Mouse (Mus musculus) adrenal gland, adult 8-10 months (tissue): ENCODE measurements around the gene Ccdc34. TPM values are rescaled to one million over a fixed set of nuclear protein-coding genes. Genes with fewer than 3 reads are reported as not detected.
A peak's percentile ranks its signal among the peaks of the same experiment; 100 is the strongest.
"Not testable (repeated sequence)": the region's sequence is repeated elsewhere in the genome, so short reads cannot be mapped to it uniquely, and the experiment has no call there.

Experiments
- DNase-seq: peaks from one replicate; pipeline ENCODE4 v3.0.0; 2022
- total RNA-seq, 4 experiments: library from RNA; stranded (reverse); gene quantifications; 2 replicates each; pipeline ENCODE4 v1.2.4; 2022

Ccdc34 gene
- total RNA-seq, 4 experiments from 2014 or later, result 5.1 to 10.5 (median 8.9) TPM

- no peak for DNase-seq
These were observed 65.4 kb downstream of the Ccdc34 start for GRCm38 (mm10) chr2:110082975-110083374.

- DNase-seq, result no peak
These were observed 68.1 kb downstream of the Ccdc34 start for GRCm38 (mm10) chr2:110085701-110086143.

- DNase-seq, result no peak
These were observed 96.5 kb downstream of the Ccdc34 start for GRCm38 (mm10) chr2:110114133-110114532.

GRCm38 (mm10) chr2:110129396-110129795 lies 111.8 kb downstream of the Ccdc34 start:
- no peak for DNase-seq

GRCm38 (mm10) chr2:110131573-110131972 lies 114.0 kb downstream of the Ccdc34 start:
- no peak for DNase-seq

DNA sequence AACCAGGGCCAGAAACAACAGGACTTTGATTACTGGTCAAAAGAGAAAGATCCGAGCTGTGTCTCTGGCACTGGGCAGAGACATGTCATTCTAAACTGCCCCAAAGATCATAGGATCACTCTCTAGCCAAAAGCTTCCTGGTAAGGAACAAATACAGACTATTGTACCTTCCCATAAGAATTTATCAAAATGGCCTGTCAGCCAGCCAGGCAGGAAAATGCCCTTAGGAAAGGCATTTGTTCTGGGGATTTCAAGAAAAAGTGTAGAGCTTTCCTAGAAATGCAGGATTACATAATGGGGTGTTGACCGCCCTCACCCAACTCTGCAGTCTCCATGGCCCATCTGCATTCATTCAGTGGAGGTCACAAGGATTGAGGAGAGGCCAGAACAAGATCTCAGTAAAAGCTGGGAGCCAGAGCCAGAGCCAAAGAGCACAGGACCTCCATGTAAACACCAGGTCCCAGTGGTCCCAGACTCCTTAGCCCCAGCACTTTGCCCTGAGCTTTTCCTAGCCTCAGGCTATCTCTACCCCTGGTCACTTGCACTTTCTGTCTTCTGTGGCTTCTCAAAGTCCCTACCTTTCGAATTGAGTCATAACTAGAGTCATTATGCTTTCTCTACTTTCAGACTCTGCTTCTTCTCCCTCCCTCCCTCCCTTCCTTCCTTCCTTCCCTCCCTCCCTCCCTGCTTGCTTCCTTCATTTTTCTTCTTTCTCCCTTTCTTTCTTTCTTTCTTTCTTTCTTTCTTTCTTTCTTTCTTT lies 115.9 kb downstream of the Ccdc34 start:
- DNase-seq, result no peak

- DNase-seq, result no peak
These were observed 117.4 kb downstream of the Ccdc34 start for GRCm38 (mm10) chr2:110134765-110135594.

- DNase-seq, result no peak
These were observed 119.7 kb downstream of the Ccdc34 start for GRCm38 (mm10) chr2:110137291-110137690.

DNA sequence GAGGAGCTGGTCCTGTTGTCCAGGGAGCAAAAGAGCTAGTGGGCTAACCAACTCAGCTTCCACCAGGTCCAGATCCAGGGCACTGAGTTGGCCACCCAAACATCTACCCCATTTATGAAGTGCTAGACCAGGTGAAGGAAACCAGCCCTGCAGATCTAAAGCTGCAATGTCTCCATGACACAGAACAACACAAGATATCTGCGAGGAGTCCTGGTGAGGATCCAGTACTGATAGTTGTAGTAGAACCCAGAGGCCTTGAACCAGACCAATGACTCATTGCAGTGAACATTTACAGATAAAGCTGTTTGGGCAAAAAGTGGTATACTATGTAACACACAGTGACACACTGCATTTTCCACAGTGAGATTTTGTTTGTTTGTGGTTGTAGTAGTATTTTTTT lies 120.5 kb downstream of the Ccdc34 start:
- DNase-seq, result no peak

DNA sequence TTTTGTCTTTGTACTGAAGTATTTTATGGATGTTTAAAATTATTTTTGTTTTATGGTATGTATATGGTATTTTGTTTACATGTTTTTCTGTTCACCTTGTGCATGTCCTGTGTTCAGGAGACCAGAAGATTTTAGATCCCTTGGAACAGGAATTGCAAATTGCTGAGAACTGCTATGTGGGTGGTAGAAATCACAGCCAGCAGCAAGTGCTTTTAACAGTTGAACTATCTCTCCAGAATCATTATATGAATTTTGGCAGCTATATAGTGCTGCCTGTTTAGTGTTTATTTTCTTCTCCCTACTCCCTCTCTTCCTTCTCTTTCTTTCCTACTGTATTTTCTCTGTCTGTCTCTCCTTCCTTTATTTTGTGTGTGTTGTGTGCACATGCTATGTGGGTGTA lies 130.4 kb downstream of the Ccdc34 start:
- DNase-seq, result not testable (repeated sequence)

DNA sequence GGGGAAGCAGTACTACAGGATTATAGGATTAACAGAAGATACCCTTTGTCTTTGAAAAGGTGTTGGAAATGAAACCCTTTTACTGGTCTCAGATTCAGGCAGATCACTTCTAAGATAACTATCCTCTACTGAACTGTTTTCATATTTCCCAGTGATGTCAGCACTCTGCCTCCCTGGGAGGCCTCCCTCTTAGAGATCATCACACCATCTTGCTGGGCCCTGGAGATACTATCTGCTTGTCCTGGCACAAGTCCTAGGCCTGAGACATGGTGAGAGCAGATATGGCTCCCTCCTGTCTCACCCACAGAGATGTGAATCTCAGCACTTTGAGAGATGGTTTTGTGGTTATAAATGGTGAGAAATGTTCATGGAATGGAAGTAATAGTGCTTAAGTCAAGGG lies 131.6 kb downstream of the Ccdc34 start:
- DNase-seq, result no peak

DNA sequence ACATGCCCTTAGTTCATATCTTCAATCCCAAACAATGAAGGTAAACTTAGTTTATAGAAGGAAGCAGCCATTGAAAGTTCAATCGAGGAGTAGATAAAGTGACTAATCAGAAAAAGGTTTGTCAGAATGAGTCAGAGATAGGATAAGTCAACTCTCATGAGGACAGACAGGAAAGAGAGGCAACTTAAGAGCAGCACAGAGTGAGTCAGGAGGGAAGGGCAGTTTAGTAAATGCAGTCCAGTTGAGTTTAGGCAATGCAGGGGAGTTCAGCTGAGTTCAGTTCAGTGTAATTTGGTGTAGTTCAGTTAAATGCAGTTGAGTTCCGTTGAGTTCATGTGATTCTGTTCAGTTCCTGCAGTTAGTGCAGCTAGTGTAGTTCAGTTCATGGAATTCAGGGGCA lies 138.7 kb downstream of the Ccdc34 start:
- no peak for DNase-seq

DNA sequence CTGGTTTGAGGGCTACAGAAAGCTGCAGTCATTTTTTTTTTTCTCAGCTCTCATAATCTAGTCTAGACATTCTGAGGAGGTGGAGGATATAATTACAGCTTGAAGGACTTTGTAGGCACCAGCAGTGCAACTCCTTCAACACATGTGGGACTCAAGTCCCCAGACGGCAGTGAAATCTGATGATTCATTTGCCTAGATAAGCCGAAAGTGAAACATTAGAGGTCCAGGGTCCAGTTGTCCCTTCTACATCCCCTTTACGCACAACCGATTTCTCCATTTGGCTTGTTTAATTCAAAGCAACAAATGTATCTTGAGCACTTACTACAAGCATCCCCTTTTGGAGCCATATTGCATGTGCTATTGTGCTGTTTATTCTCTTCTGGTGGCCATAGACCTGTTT lies 147.4 kb downstream of the Ccdc34 start:
- DNase-seq, result no peak

DNA sequence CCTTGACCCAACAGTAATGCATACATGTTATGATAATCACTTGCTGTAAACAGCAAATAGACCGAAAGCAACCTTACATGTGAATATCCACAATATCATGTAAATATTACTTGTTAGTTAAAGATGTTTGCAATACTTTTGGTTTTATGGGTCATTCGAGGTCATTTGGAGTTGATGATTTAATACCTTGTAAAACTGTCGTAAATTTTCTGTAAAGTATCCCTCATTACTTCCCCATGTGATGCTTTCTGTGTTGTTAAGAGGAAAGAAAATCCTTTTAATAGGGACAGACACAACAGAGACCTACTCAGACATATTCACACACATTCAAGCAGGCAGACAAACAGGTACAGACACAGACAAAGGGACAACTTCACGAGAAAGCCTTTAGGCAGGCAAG lies 150.1 kb downstream of the Ccdc34 start:
- no peak for DNase-seq

DNA sequence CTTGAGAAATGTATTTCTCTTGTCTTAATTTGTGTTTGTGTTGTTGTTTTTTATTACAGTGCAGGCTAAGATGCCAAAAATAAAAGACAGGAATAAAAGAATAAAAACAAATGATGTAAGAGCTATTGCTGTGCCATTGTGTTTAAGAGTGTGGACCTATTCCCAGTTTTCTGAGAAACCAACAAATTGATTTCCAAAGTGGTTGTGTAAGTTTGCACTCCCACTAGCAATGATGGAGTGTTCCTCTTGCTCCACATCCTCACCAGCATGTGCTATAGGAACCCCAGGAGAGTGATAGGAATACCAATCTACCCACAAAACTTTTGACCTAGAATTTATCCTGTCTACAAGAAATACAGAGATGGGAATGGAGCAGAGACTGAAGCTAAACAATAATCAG lies 150.7 kb downstream of the Ccdc34 start:
- no peak for DNase-seq

- DNase-seq, result peak; percentile 47
These were observed 154.8 kb downstream of the Ccdc34 start for GRCm38 (mm10) chr2:110172456-110172855.

DNA sequence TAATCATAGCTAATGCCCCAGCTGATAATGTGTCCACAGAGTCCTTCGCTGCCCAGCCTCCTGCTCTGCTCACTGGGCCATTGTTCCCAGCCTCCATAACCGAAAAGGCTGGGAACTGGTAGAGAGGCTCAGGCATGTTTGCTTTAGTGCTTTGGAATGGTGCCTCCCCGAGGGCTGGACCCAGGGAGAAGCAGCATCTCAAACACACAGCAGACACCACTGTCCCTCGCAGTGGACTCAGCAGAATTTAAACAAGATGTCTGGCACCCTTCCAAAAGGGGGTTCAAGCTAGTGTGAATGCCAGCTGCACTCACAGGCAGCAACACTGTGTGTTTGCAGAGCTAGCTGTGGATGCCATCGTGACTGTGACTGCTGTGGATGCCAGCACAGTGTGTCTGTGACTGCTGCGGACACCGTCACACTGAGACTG lies 156.2 kb downstream of the Ccdc34 start:
- DNase-seq, result no peak

DNA sequence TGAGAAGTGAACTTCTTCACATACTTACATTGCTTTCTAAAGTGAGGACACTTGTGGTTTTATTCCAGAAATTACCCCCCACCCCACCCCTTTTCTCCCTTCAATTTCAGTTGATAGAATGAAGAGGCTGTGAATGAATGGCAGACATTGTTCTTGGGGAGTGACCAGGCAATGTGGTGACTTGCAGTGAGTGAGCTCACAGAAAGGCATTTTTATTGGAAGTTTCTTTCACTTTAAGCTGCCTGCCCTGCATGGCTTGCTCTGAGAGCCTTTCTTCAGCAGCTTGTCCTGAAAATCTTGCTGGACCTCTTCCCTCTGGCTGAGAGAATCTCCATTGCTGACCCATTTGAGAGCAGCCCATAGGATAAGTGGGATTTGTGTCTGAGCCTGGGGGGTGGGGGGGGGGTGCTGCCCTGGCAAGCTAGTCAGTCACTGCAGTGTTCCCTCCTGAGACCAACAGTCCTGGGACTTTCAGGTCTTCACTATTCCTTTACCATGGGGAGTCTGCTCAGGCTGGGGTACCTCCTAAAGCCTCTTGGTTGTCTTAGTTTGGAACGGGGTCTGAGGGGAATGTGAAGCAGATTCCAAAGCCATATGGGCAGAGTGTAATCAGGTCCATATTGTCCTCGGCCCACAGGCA lies 159.3 kb downstream of the Ccdc34 start:
- DNase-seq, result no peak

- DNase-seq, result no peak
These were observed 159.8 kb downstream of the Ccdc34 start for GRCm38 (mm10) chr2:110177406-110177805.

- DNase-seq, result peak; percentile 67
These were observed 160.3 kb downstream of the Ccdc34 start for GRCm38 (mm10) chr2:110177879-110178278.

GRCm38 (mm10) chr2:110179669-110180315 lies 162.2 kb downstream of the Ccdc34 start:
- peak; percentile 20 for DNase-seq

DNA sequence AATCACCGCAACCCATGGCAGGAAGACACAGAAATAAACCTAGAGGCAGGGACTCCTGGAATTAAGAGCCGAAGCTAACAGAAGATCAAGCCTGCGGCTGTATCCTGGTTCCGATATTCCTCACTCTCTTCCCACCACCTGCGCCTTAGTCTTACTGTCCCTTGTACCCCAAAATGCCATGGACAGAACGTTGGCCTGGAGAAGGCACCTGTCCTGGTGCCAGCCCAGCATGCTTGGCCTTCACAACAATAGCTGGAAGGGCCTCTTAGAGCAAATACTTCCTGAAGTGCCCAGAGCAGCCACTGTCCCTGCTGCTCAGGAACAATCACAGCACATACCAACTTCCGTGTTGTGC lies 162.7 kb downstream of the Ccdc34 start:
- no peak for DNase-seq

- no peak for DNase-seq
These were observed 164.0 kb downstream of the Ccdc34 start for GRCm38 (mm10) chr2:110181666-110182065.
